Mouse (Mus musculus): ENCODE measurements at regions not wholly inside any gene's neighbourhood (a gene's known extent, or its start where the extent isn't known, plus 50 kb on each side); places are given as distances from the start of the nearest gene placed in this dataset.

DNA sequence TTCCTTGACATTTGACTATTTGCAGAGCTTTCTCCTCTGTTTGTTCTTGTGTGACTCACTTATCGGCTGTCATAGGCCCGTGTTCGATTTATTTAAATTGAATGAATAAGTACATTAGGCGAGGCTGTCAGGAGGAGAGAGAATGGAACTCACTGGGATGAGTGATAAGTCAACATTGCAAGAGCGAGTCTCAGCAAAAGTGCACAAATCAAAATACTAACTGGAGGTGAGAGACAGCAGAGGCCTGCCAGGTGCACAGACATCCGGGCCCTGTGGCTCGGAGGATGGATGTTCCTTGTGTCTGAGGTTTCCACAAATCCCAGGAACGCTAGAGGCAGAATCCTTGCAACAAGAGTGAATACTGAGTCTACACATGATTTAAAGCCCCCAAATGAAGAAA lies 410.6 kb downstream of the Gm45692 start:
- TF ChIP-seq CTCF (IDR thresholded peaks at IDR 0.05; ENCODE audit: low read depth) (no peak), EP300 (optimal IDR thresholded peaks at IDR 0.05) (no peak)
